Mouse (Mus musculus): ENCODE data around the gene Msh4.
"Not testable (repeated sequence)": the region's sequence is repeated elsewhere in the genome, so short reads cannot be mapped to it uniquely, and the experiment has no call there.

Gene Msh4

DNA sequence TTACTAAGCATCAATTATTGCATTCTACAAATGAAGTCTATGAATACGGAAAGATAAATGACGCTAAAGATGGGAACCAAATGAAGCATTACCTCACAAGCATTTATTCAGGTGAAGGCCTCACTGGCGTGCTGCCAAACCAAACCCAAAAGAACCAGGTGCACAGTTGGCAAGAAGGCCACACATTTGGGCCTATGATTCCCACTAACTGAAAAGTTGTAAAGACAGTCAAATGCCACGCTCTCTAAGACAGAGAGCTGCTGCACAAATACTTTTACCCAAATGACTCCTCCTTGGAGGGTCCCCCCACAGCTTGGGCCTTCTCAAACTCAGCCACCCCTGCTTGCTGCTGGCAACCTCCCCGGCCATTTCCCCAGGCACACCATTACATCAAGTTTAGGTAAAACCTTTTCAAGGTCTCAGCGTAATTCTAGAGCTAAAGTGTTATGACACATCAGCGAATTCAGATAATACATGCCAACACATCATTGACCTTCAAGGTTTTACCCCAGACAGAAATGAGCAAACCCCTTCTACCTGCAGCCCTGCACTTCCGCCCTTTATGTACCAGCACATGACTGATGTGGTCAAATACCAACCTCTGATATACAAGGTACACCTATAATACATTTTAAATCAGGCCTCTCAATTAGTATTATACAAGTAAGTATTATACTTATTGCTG, 5.4 kb upstream of the Msh4 start:
- in situ Hi-C loops (cut with MboI, MseI) = loop anchor here (5.0 to 10.0 kb wide), 2 partner anchors 46 to 1697 kb away; partner anchors contain the start of genes Dnajb4 and Fubp1

GRCm38 (mm10) chr3:153910489-153910888, 4.6 kb upstream of the Msh4 start:
- in situ Hi-C loops (cut with MboI, MseI) = loop anchor here (5.0 to 10.0 kb wide), 2 partner anchors 47 to 1696 kb away; partner anchors contain the start of genes Dnajb4 and Fubp1

GRCm38 (mm10) chr3:153908919-153909318, 3.0 kb upstream of the Msh4 start:
- in situ Hi-C loops (cut with MboI, MseI) = no loop called here

GRCm38 (mm10) chr3:153905251-153906135, 445 bp downstream of the Msh4 start:
- in situ Hi-C loops (cut with MboI, MseI) = no loop called here

DNA sequence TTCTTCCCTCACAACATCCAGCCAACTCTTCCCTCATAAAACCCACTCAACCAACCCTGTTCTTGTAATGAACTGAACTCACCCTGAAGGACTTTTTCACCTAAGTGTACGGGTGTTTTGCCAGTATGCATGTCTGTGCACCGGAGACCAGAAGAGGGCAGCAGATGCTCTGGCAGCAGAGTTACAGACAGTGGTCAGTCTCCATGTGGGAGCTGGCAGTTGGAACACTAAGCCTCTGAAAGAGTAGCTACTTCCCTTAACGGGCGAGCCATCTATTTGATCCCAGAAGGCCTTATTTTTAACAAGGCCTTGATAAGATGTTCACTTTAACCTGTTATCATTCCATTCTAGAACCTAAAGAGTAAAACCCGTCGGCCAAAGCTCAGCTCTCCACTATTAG, 1.4 kb downstream of the Msh4 start:
- in situ Hi-C loops (cut with MboI, MseI) = no loop called here

DNA sequence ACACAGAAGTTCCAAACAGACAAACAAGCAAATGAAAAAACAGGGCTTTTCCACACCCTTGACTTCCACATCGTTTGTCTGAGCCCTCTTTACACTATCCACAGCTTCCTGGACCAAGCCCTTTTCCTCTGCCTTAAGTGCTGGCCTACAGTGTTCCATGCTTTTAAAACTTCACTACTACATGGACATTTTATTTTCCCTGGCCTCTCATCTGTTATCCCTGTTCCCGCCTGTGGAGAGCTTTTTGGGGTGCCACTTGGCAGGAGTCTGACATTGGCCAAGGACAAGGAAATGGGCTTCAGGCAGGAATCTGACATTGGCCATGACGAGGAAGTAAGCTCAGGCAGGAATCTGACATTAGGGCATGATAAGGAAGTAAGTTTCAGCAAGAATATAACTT, 3.3 kb downstream of the Msh4 start:
- in situ Hi-C loops (cut with MboI, MseI) = no loop called here

GRCm38 (mm10) chr3:153901904-153902303, 4.0 kb downstream of the Msh4 start:
- in situ Hi-C loops (cut with MboI, MseI) = no loop called here

GRCm38 (mm10) chr3:153897216-153897615, 8.7 kb downstream of the Msh4 start:
- in situ Hi-C loops (cut with MboI, MseI) = no loop called here

DNA sequence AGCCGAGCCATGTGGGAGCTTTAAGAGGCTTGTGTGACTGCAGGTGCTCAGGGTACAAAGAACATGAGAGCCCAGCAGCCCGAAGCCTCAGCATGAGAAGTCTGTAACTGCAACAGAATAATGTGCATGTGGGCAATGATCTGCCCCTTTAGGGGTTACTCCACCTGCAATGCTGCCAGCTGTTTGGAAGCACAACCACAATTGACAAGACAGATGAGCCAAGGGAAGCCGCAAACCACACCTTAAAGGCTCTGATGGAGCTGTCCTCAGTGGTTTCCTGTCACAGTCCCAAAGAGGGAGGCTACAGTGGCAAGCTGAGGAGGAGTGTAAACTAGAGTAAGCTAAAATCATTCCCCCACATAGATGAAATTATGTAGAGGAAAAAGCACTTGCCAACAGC, 10.5 kb downstream of the Msh4 start:
- in situ Hi-C loops (cut with MboI, MseI) = no loop called here

DNA sequence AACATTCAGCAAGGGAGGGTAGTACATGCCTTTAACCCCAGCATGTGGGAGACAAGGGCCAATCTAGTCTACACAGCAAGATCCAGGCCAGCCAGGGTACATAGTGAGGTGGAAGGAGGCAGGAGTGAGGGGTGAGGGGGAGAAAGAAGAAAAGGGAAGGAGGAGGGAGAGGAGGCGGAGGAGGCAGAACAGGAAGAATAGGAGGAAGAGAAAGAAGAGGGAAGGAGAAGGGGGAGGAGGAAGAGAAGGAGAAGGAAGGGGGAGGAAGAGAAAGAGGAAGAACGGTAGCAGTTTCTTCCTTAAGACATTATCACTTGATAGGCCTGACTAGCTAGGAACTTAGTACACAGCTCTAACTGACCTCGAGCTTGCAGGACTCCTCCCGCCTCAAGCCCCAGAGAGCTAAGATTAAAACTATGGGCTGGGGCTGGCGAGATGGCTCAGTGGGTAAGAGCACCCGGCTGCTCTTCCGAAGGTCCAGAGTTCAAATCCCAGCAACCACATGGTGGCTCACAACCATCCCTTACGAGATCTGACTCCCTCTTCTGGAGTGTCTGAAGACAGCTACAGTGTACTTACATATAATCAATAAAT, 16.7 kb downstream of the Msh4 start:
- in situ Hi-C loops (cut with MboI, MseI) = no loop called here

GRCm38 (mm10) chr3:153888141-153888540, 17.8 kb downstream of the Msh4 start:
- in situ Hi-C loops (cut with MboI, MseI) = no loop called here

GRCm38 (mm10) chr3:153886296-153886695, 19.6 kb downstream of the Msh4 start:
- in situ Hi-C loops (cut with MboI, MseI) = no loop called here

GRCm38 (mm10) chr3:153871396-153871795, 34.5 kb downstream of the Msh4 start:
- in situ Hi-C loops (cut with MboI, MseI) = no loop called here

DNA sequence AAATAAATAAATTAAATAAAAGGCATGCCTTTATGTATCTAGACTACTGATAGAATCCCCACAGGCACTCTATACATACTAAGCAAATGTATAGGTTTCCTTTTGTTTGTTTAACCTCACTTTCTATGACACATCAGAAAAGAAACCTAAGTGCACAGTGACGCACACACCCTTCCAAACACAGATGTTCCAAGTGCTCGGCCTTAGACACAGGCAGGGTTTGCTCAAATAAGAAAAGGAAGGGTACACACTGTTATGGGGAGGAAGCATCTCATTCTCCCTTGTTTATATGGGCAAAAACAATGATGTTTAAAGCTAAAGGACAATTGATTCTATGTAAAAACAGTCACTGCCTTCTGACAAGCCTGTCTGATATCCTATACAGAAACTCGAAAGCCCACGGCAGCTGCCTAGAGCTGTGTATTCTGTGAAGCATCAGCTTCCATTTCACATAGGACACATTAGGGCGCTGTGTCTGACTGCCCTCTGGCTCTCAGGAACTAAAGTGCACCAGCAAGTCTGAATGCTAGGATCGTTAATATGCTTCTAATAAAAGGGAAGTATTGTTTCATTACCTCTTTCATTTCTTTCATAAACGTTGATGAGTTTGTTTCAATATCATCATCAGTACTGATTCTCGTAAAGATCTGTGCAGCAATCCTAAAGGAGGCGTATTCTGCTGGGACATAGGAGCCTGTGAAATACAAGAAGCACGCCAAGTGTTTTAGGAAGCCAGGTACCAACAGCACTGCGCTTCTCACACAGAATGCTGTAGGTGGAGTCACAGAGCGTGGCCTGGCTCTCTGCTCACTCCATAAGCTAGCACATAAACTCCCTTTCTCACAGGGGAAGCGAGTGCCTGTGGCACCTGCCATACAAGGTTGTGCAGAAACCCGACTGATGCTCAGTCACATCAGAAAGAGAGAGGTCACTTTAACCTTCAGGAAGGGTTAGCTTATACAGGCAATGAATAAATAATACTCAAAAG, 38.5 kb downstream of the Msh4 start:
- in situ Hi-C loops (cut with MboI, MseI) = no loop called here

- in situ Hi-C loops (cut with MboI, MseI) = no loop called here
Measured at GRCm38 (mm10) chr3:153864636-153865429, 41.1 kb downstream of the Msh4 start.

DNA sequence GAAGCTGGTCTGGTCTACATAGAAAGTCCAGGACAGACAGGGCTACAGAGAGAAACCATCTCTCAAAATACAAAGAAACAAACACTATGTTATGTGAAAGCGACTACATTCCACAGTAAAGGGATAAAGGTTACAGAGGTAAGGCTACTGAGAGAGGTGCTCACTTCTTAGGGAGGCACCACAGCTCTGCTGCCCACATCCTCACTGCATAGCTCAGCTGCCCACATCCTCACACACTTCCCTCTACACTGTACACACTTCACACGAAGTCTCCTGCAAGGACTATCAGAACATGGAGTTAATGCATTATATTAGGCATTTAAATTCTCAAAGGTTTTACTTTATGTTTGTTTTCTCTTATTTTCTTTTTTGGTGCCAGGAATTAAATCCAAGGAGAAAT, 42.1 kb downstream of the Msh4 start:
- in situ Hi-C loops (cut with MboI, MseI) = no loop called here

DNA sequence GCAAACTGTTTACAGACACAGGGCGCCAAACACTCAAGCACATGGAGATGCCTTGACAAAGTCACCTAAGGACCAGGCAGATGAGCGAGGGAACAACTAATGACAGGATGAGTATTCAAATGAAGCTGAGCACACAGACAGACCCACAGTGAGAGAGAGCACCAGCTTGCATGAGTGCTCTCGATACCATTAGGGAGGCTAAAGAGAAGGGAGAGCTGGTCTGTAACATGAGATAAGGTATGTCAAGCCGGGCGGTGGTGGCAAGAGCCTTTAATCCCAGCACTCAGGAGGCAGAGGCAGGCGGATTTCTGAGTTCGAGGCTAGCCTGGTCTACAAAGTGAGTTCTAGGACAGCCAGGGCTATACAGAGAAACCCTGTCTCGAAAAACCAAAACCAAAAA, 45.5 kb downstream of the Msh4 start:
- in situ Hi-C loops (cut with MboI, MseI) = not testable (repeated sequence)

GRCm38 (mm10) chr3:153858350-153859001, 47.5 kb downstream of the Msh4 start:
- in situ Hi-C loops (cut with MboI, MseI) = no loop called here

DNA sequence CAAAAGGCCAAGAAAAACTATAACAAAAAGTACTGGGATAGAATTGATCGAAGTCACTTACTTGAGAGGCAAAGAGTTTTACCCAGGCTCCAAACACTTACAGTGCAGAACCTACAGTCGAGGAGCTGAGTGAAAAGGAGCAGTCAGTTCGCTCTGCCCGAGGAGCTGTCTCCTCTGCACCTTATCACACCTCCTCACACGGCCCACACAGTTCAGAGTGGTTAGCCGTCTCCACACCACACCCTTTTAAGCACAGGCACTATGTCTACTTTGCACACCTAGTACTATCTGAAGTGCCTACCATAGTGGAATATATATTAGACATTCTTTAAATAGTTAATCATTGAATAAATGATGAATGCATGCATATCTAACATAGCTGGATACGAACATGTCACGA, 53.7 kb downstream of the Msh4 start:
- in situ Hi-C loops (cut with MboI, MseI) = no loop called here

- in situ Hi-C loops (cut with MboI, MseI) = no loop called here
Measured at GRCm38 (mm10) chr3:153850759-153851158, 55.2 kb downstream of the Msh4 start.

Data from regulatory T cell (primary cell).